Mouse (Mus musculus) embryo, embryonic 10.5 days (tissue): ENCODE data around the gene Sipa1l2.

ENCODE experiments used
- DNase-seq: peaks from one replicate; pipeline ENCODE4 v3.0.0-alpha.2; 2015; ENCODE audit warnings: low spot score

The Sipa1l2 gene

DNA sequence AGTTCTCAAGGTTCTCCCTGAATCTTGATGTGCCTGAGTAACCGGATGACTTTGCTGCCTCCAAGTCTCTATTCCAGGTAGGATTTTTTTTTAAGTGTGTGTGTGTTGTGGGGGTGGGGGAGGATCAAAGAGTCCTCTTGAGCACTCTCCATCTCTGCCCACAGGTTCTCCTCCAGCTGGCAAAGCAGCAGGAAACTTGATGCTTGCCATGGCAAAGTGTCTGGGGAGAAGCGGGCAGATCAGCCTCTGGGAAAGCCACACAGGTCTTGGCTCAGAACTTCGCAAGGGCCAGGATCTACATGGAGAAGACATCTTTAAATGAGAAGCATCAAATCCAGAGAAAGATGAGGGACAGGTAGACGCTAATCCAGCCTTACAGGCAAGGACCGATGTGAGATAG is 10.8 kb upstream of the Sipa1l2 start:
- DNase-seq: no peak

DNA sequence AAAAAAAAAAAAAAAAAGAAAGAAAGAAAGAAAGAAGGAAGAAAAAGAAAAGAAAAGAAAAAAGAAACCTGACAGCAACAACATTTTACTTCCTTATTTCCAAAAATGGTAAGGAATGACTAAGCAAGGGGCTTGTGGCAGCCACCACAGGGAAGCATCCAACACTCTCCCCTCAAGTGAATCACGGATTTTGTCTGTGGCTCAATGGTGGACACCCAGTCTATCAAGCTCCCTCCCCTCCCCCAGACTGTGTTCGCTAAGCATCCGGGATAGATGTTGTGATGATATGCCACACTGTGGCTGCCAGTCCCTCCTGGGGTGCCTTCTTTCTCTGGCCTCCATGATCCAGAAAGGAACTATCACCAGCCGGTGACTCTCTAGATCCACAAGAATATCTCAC is 6.5 kb upstream of the Sipa1l2 start:
- no peak for DNase-seq

DNA sequence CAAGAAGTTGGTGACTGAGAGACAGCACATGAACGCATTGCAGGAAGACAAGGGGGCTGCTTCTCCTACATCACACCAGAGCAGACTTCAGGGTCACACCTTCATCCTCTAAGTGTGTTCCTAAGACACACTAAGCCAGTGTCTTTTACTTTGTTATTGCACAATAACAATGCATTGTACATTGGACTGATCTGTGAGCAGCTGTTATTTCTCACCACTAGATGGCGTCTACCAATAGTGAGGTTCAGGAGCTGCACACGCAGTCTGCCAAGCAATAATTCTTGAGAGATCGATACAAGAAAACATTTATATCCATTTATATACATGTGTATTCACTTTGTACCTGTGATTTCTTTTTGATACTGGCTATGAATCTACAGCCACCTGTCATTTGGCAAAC is 4.7 kb upstream of the Sipa1l2 start:
- peak; percentile 79 for DNase-seq

DNA sequence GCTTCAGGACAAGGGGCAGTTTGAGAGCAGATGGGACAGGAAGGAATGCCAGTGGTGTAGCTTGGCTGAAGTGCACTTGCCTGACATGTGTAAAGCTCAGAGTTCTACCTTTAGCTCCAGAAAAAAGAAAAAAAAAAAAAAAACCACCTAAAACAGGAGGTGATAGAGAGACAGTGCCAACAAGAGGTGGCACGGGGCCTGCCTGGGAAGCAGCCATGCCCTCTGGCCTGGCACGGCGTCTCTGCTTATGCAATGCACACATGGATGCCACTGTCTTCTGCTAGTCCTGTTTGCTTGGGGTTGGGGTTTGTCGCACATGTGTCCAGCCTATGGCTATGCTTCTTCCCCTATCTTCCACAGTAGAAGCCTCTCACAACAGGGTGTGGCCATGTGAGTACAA is 2.6 kb upstream of the Sipa1l2 start:
- DNase-seq: no peak

DNA sequence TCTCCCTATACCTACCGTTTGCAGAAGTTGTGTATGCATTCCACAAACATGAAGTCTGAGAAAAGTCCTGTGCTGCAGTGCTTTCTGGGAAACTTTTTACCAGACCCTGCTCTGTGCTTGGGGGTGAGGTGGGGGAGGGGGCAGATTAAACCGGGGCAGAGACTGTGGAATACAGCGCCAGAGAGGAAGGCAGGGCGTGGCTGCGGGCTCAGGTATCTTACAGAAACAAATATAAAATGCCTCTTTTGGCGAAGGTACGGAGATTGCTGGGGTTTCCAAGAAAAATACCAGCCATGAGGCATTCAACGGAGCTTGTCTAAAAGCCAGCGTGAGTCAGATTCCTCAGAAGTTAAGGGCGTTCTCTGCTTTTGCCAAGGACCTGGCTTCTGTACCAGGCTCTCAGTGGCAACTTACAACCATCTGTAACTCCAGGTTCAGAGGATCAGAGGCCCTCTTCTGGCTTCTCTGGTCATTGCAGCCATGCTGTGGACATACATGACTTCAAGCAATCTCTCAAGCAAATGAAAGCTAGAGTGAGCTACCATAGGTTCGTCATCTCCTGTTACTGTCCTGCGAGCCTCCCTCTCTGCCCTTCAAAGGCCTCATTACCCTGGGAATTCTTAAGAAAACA is 1.3 kb upstream of the Sipa1l2 start:
- DNase-seq: peak; percentile 64

DNA sequence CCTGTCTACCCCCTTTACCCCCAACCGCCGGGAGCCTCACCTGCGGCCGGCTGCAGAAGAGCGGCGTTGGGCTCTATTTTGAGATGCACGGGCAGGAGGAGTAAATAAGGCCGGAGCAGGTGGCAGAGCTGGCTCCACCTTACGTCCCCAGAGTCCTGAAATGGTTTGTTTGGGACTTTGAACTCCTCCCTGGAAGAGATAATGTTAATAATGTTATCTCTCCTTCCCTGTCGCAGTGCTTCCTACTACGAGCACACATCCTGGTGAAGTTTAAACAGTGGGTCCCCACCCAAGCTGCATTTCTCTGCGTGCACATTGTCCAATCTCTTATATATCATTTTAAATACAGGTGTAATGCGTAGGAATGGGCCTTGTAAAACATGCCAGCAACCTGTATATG is 781 bp upstream of the Sipa1l2 start:
- DNase-seq: no peak

DNA sequence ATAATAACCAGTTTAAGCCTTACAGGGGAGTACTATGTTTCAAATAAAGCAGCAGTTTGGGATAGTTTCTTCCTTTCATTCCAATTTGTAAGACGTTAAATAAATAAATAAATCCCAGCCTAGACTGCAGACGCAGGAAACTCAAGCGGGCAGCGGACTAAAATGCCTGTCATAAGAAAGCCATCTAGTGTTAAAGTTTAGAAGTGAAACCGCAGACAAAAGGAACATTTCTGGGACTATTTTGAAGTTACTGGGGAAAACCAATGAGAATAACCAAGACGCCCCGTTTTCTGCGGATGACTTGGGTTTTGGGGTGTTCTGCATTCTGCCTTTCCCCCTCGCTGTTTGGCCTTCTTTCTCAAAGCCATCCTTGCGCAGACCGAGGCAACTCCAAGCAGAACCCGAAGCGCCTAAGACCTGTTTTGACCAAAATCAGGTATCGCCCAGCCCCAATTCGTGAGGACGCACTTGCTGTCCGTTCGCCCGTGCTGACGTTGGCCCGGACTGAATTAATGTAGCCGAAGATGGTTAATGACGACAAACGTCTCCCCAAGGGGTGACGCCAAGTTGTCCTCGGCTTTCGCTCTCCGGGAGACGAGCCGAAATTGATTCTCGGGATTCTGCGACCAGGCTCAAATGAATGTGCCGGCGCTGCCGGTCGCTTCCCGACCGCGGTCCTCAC is 616 bp downstream of the Sipa1l2 start:
- DNase-seq: peak; percentile 82

DNA sequence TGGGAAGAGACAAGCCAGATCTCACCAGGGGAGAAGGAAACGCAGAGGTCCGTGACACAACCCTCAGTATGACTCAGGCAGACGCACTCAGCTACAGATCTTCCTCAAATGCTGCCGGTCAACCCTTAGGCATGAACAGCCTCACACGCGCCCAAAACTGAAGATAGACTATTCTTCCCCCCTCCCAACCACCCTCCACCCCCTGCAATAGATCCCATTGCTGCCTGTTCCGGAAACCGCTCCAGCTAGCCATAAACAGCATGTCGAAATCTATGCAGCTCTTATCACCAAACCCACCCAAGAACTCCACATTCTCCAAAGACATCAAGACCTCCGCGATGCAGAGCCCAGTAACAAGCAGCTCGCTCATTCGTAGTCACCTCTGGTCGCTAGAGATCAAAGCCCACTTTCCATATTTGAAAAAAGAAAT is 1.2 kb downstream of the Sipa1l2 start:
- DNase-seq: no peak

DNA sequence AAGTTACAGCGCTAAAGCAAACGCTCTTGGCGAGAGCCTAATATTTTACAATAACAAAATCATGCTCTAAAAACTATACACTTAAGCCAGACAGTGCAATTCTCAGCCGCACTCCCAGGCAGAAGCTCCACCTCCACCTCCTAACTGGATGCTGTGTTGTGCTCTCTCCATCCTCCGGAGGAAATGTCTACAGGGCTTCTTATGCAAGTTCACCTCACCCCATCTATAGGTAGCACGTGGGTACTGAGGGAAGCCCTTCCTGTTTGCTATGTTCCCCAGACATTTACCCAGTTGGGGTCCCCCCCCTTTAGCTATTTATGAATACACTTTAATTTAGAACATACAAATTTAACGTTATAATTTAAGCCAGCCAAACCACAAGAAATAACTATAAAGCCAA is 2.0 kb downstream of the Sipa1l2 start:
- DNase-seq: no peak

DNA sequence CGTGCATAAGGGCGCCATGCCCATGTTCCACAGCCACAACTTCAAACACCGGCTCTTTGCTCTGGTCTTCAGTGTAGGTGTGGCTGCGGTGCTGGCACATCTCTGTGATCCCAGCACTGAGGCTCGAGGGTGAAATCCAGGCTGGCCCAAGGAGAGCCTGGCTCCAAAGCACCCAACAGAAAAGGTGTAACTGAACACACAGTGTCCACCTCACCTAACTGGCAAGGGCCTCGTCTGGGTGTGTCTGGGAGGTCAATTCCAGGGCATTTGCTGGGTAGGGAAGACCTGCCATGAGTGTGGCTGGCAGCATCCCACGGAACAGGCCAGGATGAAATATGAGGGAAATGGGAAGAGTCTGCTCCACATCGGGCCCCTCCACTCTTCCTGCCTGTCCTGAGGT is 6.7 kb downstream of the Sipa1l2 start:
- no peak for DNase-seq

DNA sequence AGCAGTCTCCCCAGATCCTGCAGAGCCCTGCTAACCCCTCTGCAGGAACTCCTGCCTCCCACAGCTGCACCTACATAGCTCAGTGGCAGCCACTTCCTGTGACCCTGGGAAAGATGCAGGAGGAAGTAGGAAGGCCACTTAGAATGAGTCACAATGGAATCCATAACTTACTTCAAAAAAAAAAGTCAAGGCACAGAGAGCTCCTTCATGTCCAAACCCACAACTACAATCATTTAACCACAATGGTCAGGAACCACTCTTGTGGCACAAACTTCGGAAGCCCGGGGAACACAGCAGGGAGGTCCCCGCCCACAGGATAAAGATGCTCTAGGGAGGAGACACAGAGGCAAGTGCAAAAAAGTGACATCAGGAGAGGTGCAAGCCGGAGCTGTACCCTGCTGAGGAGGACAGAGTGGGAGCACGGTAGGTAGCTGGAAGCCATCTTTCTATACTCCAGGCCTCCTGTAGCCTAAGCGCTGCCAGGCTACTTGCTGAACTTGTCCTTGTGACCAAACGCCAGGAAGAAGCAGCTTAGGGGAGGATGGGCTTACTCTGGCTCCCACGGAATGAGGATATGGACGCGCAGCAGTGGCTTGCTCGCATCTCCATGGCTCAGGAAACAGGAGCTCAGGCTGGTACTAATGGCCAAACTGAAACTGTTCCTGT is 8.7 kb downstream of the Sipa1l2 start:
- no peak for DNase-seq

DNA sequence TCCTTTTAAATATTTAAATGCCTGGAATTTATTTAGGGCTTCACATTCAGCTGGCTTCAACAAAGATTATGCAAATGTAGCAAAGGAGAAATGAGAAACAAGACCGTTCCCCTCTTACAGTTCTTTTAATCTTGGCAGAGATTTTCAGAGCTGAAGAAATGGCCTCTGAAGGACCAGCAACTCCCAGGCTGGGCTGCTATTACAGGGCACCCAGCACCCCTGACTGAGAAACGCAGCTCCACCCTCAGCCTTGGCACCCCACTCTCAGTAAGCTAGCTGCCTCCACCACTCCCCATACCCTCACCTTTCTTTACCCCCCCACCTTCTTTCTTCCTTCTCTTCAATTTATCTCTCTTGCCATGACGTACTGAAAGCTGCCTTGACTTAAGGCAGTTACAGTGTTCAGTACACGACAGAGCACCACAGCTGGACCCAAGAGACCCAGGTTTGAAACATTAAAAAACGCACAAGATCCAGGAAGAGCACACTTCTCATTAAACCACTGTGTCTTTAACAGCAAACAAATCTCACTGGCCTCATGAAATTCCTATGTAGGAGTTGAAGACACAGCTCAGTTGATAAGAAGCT is 10.4 kb downstream of the Sipa1l2 start:
- DNase-seq: no peak

DNA sequence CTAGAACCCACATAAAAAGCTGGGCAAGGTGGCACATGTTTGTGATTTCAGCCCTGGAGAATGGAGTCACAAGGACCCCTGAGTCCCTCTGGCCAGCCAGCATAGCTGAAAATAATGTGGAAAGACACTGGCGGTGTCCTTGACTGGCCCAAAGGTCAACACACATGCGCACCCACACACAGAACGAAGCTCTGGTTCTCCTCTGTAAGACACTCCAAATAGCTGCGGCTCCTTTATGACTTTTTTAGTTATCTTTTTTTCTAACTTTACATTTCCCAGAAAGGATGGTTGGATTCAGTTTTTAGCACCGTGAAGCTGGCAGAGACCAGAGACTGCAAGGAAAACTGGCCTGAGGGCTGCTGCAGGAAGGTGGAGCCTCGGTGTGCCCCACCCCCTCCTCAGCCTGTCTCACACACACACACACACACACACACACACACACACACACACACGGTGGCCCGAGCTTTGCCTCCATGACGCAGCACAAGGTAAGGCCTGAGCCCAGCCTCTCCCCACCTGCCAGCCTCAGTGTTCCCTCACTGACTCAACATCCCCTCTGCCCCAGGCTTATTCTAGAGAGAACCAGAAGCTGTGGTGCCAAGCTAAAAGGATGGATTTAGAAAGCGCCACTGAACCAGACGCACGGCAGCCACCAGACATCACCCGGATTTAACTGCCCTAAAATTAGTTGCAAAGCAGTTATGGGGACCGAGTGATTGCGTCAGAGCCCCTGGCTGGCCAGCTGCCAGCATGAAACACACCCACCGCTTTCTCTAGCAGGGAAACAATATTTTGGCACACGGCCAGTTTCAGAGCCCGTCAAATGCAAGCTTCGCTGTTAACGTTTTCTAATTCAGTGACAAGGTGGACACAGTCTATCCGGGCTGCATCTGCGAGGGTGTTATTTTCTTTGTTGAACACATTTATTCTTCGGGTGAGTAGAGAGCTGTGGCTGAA is 11.2 kb downstream of the Sipa1l2 start:
- peak; percentile 55 for DNase-seq

DNA sequence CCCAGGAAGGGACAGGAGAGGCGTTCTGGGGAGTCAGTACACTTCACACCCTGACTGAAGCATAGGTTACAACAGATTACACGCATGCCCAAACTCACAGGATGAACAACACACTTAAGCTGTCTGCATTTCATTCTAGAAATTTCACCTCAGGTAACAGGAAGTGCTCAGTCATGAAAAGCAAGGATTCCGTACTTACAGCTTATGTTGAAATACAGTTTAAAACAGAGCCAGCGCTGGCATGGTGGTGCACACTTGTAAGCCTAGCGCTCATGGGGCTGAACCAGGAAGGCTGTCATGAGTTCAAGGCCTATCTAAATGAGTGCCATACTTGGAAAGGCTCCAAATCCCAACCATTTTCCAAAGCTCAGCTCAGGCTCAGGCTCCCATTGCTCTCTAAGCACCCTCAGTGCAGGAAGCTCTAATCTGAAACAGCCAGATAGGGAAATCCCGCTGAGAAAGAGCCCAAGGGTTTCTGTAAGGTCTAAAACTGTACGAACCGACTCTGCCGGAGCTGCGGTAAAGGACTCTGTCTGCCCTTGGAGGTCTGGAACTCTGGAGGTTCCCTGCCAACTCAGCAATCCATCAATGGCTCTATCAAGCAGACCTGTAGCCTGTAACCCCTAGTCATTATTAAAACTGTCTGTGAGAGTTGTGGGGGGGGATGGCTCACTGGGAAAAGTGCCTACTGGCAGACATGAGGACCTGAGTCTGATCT is 12.1 kb downstream of the Sipa1l2 start:
- DNase-seq: no peak

DNA sequence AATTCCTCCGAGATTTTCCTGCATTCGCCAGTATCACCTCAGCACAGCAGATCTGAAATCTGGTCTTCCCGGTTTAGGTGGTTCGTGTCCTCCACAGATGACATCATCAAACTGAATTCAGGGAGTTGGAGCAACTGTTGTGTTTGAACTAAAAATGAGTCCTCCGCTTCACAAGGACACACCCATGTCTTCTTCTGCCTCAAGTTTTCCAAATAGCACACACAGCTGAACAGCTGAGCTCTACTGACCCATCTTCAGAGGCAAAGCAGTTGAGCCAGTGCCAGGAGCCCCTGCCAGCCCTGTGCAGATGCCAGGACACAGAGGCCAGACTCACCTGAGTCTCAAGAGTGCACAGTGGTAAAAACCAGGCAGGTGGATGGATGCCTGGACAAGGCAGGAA is 12.9 kb downstream of the Sipa1l2 start:
- no peak for DNase-seq

DNA sequence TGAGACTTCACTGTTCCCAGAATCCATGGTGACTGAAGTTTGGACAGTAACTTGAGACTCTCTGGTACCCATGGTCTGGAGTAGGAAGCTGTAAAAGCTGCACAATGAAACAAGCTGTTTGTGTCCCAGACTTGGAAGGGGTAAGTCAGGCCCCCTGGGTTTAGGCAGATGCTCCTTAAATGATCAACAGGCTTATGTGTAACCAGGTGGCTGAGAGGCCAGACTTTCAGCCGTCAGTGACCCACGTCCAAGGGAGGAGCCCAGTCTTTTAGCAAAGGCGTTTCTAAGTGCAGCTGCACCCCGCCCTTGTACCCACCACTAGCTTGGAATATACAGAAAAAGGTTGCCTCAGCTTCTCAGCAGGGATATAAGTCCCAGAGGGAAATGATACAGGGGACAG is 19.0 kb downstream of the Sipa1l2 start:
- DNase-seq: peak; percentile 35

DNA sequence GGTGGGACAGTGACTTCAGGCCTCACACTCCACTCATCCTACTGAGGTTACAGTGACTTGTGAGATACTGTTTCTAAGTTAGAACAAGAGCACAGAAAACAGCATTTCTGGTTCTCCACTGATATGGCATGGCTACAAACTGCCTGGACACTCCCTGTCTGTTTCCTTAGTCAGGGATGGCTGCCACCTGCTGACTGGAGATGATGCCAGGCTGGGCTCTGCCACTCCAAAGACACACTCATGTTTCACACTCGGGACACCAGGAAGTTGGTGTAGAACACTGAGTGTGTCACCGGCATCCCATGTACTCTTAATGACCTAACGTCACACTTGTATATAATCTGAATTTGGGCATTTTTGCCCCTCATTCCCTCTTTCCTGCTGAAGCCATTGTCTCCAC is 22.3 kb downstream of the Sipa1l2 start:
- DNase-seq: no peak

DNA sequence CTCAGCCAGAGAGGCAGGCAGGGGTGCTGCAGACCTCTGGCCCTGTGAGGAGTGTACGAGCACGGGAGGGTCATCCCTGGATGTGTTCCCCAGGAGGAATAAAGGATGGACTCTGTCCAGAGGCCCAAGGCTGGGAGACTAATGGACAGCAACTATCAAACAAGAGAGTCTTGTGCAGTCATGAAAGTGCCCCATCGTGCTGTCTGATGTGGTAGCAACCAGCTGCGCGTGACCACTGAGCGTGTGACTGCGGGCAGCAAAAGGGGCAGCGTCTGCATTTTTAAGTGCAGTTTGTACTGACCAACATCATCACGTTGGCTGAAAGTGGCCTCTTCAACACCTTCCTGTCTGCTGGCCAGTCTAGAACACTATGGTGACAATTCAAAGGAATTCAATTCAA is 23.7 kb downstream of the Sipa1l2 start:
- DNase-seq: no peak

DNA sequence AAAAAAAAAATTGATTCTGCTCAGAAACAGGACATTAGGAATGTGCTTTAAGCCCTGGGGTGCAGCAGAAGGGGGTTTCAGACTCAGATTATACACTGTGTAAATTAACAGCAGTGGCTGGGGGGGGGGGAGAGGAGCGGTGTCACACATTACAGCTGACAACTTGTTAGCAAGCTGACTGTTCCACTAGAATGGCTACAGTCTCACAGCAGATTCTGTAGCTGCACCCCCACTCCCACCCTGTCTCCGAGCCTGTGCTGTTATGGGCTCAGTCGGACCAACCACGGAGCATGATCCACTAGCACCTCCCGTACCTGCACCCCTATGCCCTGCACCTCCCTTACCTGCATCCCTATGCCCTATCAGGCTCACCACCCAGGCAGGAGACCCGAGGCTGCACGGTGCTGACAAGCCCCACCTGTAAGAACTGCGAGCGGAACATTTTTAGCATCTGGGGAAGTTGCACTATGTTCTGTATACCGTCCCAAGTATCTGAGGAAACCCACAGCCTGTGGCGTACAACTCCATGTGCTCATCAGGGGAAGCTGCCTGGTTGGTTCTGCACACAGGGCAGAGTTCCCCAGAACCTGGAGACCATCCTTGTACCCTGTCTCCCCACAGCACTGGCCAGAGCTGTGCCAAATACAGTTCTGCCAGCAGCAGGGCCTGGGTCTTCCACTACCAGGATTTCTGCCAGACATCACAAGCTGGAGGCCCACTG is 26.6 kb downstream of the Sipa1l2 start:
- DNase-seq: no peak
